Mouse (Mus musculus): Measurements from ENCODE around the gene Arcn1. TPM values are rescaled to one million over a fixed set of nuclear protein-coding genes. Genes with fewer than 3 reads are reported as not detected.
A peak's percentile ranks its signal among the peaks of the same experiment; 100 is the strongest.

Arcn1 gene
- polyA plus RNA-seq, 1 experiment from 2014 or later = 98.1 TPM

GRCm38 (mm10) chr9:44697866-44698265, 69.8 kb downstream of the Arcn1 start:
- Histone ChIP-seq H3K36me3 (ENCODE audit: control insufficient read depth, insufficient read depth, low read length) (peaks cover 35% of the 10 kb centered on the region), H3K9ac (ENCODE audit: low read length) (no peak overlapping the region), H3K4me1 (replicated peaks; ENCODE audit: control insufficient read depth, insufficient read depth) (no peaks in the 10 kb centered on the region), H3K27ac (replicated peaks) (no peak overlapping the region), H3K27me3 (ENCODE audit: control insufficient read depth, insufficient read depth, low read length) (no peaks in the 10 kb centered on the region), H3K4me3 (ENCODE audit: low read depth, low read length) (no peak overlapping the region), H3K9me3 (ENCODE audit: control insufficient read depth, low read length) (no peaks in the 10 kb centered on the region), H3K4me2 (replicated peaks; ENCODE audit: low read depth) (no peak overlapping the region)
- 93% methylated on average over 16 of the region's 16 CpGs for WGBS
- DNase-seq (ENCODE audit: low spot score) (no peak), ATAC-seq (ENCODE audit: low FRiP score, low TSS enrichment) (no peak)
- TF ChIP-seq CTCF (IDR thresholded peaks at IDR 0.05; ENCODE audit: low read depth) (no peak), EP300 (optimal IDR thresholded peaks at IDR 0.05) (no peak)

DNA sequence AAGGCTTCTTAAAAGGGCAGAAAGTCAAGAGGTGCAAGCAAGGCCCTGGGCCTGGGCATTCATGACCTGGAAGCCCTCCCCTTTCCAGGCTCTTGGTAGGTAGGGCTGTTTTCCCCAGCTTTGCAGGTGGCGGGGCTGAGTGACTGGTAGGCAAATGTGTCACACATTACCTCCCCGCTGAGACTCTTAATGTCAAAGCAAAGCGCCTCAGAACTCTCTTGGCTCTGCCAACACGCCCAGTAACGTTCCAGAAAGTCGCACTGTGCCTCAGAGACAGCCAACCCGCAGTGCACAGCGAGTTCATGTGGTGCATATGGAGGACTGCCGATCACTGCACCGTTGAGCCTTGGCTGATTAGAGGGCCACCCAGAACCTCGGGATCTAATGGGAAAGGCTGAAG, 74.6 kb downstream of the Arcn1 start:
- no peak for ATAC-seq (ENCODE audit: low FRiP score, low TSS enrichment)
- peaks cover 27% of the 10 kb centered on the region for H3K36me3 ChIP-seq (ENCODE audit: control insufficient read depth, insufficient read depth, low read length)
- H3K27ac ChIP-seq (replicated peaks) = no peak overlapping the region
- H3K27me3 ChIP-seq (ENCODE audit: control insufficient read depth, insufficient read depth, low read length) = no peaks in the 10 kb centered on the region
- H3K4me3 ChIP-seq (ENCODE audit: low read depth, low read length) = no peak overlapping the region
- no peak for TF ChIP-seq EP300 (optimal IDR thresholded peaks at IDR 0.05)
- TF ChIP-seq CTCF (IDR thresholded peaks at IDR 0.05; ENCODE audit: low read depth) = no peak
- no peak overlapping the region for H3K4me2 ChIP-seq (replicated peaks; ENCODE audit: low read depth)
- no peaks in the 10 kb centered on the region; the same call in 1 of the 2 replicates for H3K4me1 ChIP-seq (replicated peaks; ENCODE audit: control insufficient read depth, insufficient read depth)
- no peak for DNase-seq (ENCODE audit: low spot score)
- no peaks in the 10 kb centered on the region for H3K9me3 ChIP-seq (ENCODE audit: control insufficient read depth, low read length)
- WGBS = 82% methylated on average over 11 of the region's 11 CpGs
- no peak overlapping the region for H3K9ac ChIP-seq (ENCODE audit: low read length)

- 52% methylated on average over 21 of the region's 21 CpGs for WGBS
- Histone ChIP-seq H3K27ac (replicated peaks) (peak overlapping the region; percentile 31; the same call in 1 of the 2 replicates), H3K36me3 (ENCODE audit: control insufficient read depth, insufficient read depth, low read length) (peaks cover 28% of the 10 kb centered on the region), H3K4me2 (replicated peaks; ENCODE audit: low read depth) (no peak overlapping the region), H3K4me3 (ENCODE audit: low read depth, low read length) (no peak overlapping the region), H3K9ac (ENCODE audit: low read length) (no peak overlapping the region), H3K9me3 (ENCODE audit: control insufficient read depth, low read length) (no peaks in the 10 kb centered on the region), H3K4me1 (replicated peaks; ENCODE audit: control insufficient read depth, insufficient read depth) (no peaks in the 10 kb centered on the region; the same call in 1 of the 2 replicates), H3K27me3 (ENCODE audit: control insufficient read depth, insufficient read depth, low read length) (no peaks in the 10 kb centered on the region)
- TF ChIP-seq CTCF (IDR thresholded peaks at IDR 0.05; ENCODE audit: low read depth) (no peak), EP300 (optimal IDR thresholded peaks at IDR 0.05) (no peak)
- ATAC-seq (ENCODE audit: low FRiP score, low TSS enrichment) (peak; percentile 69), DNase-seq (ENCODE audit: low spot score) (peak; percentile 60)
Measured at GRCm38 (mm10) chr9:44691671-44692520, 75.7 kb downstream of the Arcn1 start.

Other genes with a start within 250 kb of the Arcn1 start
- gene Cxcr5, start 206.0 kb downstream of the Arcn1 start, polyA plus RNA-seq (2015; fragmentation: Nextera tagmentation; extraction: Ambion mirVana) = 0.13 and 0.21 TPM in 2 replicates
- 7.9 and 10.4 TPM in 2 replicates for gene Ddx6, start 163.0 kb downstream of the Arcn1 start, polyA plus RNA-seq (2015; fragmentation: Nextera tagmentation; extraction: Ambion mirVana)
- gene Treh, start 94.6 kb downstream of the Arcn1 start, polyA plus RNA-seq (2015; fragmentation: Nextera tagmentation; extraction: Ambion mirVana) = not detected in 2 replicates
- 14.9 and 15.8 TPM in 2 replicates for gene Phldb1, start 32.6 kb downstream of the Arcn1 start, polyA plus RNA-seq (2015; fragmentation: Nextera tagmentation; extraction: Ambion mirVana)
- 55.5 and 61.9 TPM in 2 replicates for gene Ift46, start 63 bp upstream of the Arcn1 start, polyA plus RNA-seq (2015; fragmentation: Nextera tagmentation; extraction: Ambion mirVana)
- gene Tmem25, start 31.5 kb upstream of the Arcn1 start, polyA plus RNA-seq (2015; fragmentation: Nextera tagmentation; extraction: Ambion mirVana) = 1.7 and 1.9 TPM in 2 replicates
- 8.6 and 9.2 TPM in 2 replicates for gene Ttc36, start 35.2 kb upstream of the Arcn1 start, polyA plus RNA-seq (2015; fragmentation: Nextera tagmentation; extraction: Ambion mirVana)
- gene Kmt2a, start 113.5 kb upstream of the Arcn1 start, polyA plus RNA-seq (2015; fragmentation: Nextera tagmentation; extraction: Ambion mirVana) = 3.9 and 4.3 TPM in 2 replicates
- 1,024 and 1,071 TPM in 2 replicates for gene Atp5l, start 152.9 kb upstream of the Arcn1 start, polyA plus RNA-seq (2015; fragmentation: Nextera tagmentation; extraction: Ambion mirVana)
- gene Ube4a, start 197.8 kb upstream of the Arcn1 start, polyA plus RNA-seq (2015; fragmentation: Nextera tagmentation; extraction: Ambion mirVana) = 11.7 and 14.3 TPM in 2 replicates
- 0.16 and 0.39 TPM in 2 replicates for gene Cd3g, start 212.6 kb upstream of the Arcn1 start, polyA plus RNA-seq (2015; fragmentation: Nextera tagmentation; extraction: Ambion mirVana)
- 0.15 TPM in 1 of 2 replicates, not detected in the other for gene Cd3d, start 213.9 kb upstream of the Arcn1 start, polyA plus RNA-seq (2015; fragmentation: Nextera tagmentation; extraction: Ambion mirVana)
- 0.18 TPM in 1 of 2 replicates, not detected in the other for gene Cd3e, start 241.8 kb upstream of the Arcn1 start, polyA plus RNA-seq (2015; fragmentation: Nextera tagmentation; extraction: Ambion mirVana)